Mouse (Mus musculus): Measurements from ENCODE around the gene Pced1b. TPM values are rescaled to one million over a fixed set of nuclear protein-coding genes. Genes with fewer than 3 reads are reported as not detected.

The Pced1b gene
- polyA plus RNA-seq, 1 experiment from 2014 or later: 5.7 TPM

- Histone ChIP-seq H3K4me1 (replicated peaks) (no peaks in the 10 kb centered on the region), H3K9ac (no peak overlapping the region), H3K27ac (replicated peaks) (no peak overlapping the region), H3K4me3 (no peak overlapping the region), H3K9me3 (no peaks in the 10 kb centered on the region), H3K27me3 (no peaks in the 10 kb centered on the region), H3K36me3 (no peaks in the 10 kb centered on the region), H3K4me2 (no peak overlapping the region)
- 87% methylated on average over 4 of the region's 4 CpGs for WGBS
- ATAC-seq (ENCODE audit: low FRiP score, low read depth): no peak
Observed at GRCm38 (mm10) chr15:97422212-97422944, 175.5 kb downstream of the Pced1b start.

GRCm38 (mm10) chr15:97424375-97424774, 177.5 kb downstream of the Pced1b start:
- H3K4me3 ChIP-seq: no peak overlapping the region
- H3K9ac ChIP-seq: no peak overlapping the region
- H3K36me3 ChIP-seq: no peaks in the 10 kb centered on the region
- WGBS: 70% methylated on average over 7 of the region's 7 CpGs
- no peaks in the 10 kb centered on the region for H3K4me1 ChIP-seq (replicated peaks)
- H3K9me3 ChIP-seq: no peaks in the 10 kb centered on the region
- H3K27me3 ChIP-seq: no peaks in the 10 kb centered on the region
- no peak for ATAC-seq (ENCODE audit: low FRiP score, low read depth)
- no peak overlapping the region for H3K27ac ChIP-seq (replicated peaks)
- H3K4me2 ChIP-seq: no peak overlapping the region

GRCm38 (mm10) chr15:97424961-97425360, 178.1 kb downstream of the Pced1b start:
- Histone ChIP-seq H3K9ac (no peak overlapping the region), H3K4me2 (no peak overlapping the region), H3K4me3 (no peak overlapping the region), H3K27me3 (no peaks in the 10 kb centered on the region), H3K36me3 (no peaks in the 10 kb centered on the region), H3K4me1 (replicated peaks) (no peaks in the 10 kb centered on the region), H3K27ac (replicated peaks) (no peak overlapping the region), H3K9me3 (no peaks in the 10 kb centered on the region)
- WGBS: 91% methylated on average over 3 of the region's 3 CpGs
- ATAC-seq (ENCODE audit: low FRiP score, low read depth): no peak

GRCm38 (mm10) chr15:97429201-97429900, 182.4 kb downstream of the Pced1b start:
- H3K4me2 ChIP-seq: no peak overlapping the region
- no peaks in the 10 kb centered on the region for H3K4me1 ChIP-seq (replicated peaks)
- 88% methylated on average over 12 of the region's 12 CpGs for WGBS
- H3K4me3 ChIP-seq: no peak overlapping the region
- H3K9ac ChIP-seq: no peak overlapping the region
- H3K27me3 ChIP-seq: no peaks in the 10 kb centered on the region
- ATAC-seq (ENCODE audit: low FRiP score, low read depth): no peak
- H3K9me3 ChIP-seq: no peaks in the 10 kb centered on the region
- no peaks in the 10 kb centered on the region for H3K36me3 ChIP-seq
- H3K27ac ChIP-seq (replicated peaks): no peak overlapping the region

GRCm38 (mm10) chr15:97431533-97431932, 184.6 kb downstream of the Pced1b start:
- H3K36me3 ChIP-seq: no peaks in the 10 kb centered on the region
- H3K27me3 ChIP-seq: no peaks in the 10 kb centered on the region
- H3K27ac ChIP-seq (replicated peaks): no peak overlapping the region
- no peak overlapping the region for H3K4me3 ChIP-seq
- no peaks in the 10 kb centered on the region for H3K9me3 ChIP-seq
- no peak overlapping the region for H3K9ac ChIP-seq
- H3K4me2 ChIP-seq: no peak overlapping the region
- no peaks in the 10 kb centered on the region for H3K4me1 ChIP-seq (replicated peaks)
- 93% methylated on average over 6 of the region's 6 CpGs for whole genome bisulfite sequencing
- ATAC-seq (ENCODE audit: low FRiP score, low read depth): no peak

GRCm38 (mm10) chr15:97432221-97432620, 185.3 kb downstream of the Pced1b start:
- Histone ChIP-seq H3K4me3 (no peak overlapping the region), H3K27me3 (no peaks in the 10 kb centered on the region), H3K36me3 (no peaks in the 10 kb centered on the region), H3K4me2 (no peak overlapping the region), H3K27ac (replicated peaks) (no peak overlapping the region), H3K4me1 (replicated peaks) (no peaks in the 10 kb centered on the region), H3K9me3 (no peaks in the 10 kb centered on the region), H3K9ac (no peak overlapping the region)
- ATAC-seq (ENCODE audit: low FRiP score, low read depth): no peak
- WGBS: 58% methylated on average over 4 of the region's 4 CpGs

Other genes with a start within 250 kb of the Pced1b start
- 3.2 and 3.7 TPM in 2 replicates for gene Slc38a4, start 191.2 kb upstream of the Pced1b start, polyA plus RNA-seq (2015; fragmentation: Nextera tagmentation; extraction: Ambion mirVana)
- 10.2 and 11.2 TPM in 2 replicates for gene Amigo2, start 180 bp downstream of the Pced1b start, polyA plus RNA-seq (2015; fragmentation: Nextera tagmentation; extraction: Ambion mirVana)